Mouse (Mus musculus): Measurements from ENCODE around the gene Lrp2. TPM values are rescaled to one million over a fixed set of nuclear protein-coding genes. Genes with fewer than 3 reads are reported as not detected.

Lrp2 gene
- polyA plus RNA-seq, 1 experiment from 2014 or later, result 1.6 TPM

DNA sequence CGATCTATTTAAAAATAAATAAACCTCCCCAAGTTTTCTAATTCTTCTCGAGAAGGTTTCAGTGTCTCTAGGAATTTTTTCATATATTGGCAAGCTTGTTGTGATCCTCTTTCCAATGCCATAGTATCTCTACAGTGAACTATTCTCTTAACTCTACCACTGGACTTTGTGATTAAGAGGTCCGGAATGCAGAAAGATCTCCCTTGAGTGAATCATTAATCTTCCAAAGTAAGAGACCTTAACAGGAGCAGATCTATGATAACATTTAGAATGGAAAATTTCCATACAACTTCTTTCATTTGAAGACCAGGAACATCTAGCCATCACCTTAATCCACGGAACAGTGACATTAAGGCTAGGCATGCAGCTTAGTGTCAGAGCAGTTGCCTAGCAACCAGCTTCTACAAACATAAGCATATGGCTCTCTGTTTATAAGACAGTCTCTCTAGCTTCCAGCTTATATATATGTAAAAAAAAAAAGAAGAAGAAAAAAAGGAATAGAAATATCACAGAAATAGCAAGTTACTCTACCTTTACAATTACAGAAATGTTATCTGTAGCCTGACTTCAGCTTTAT lies 139.9 kb downstream of the Lrp2 start:
- Histone ChIP-seq H3K27ac (ENCODE audit: low read depth, low read length) (no peak overlapping the region), H3K4me1 (replicated peaks; ENCODE audit: control insufficient read depth, insufficient read depth, low read length) (no peaks in the 10 kb centered on the region), H3K4me2 (replicated peaks; ENCODE audit: low read depth) (no peak overlapping the region), H3K9ac (ENCODE audit: low read depth, low read length) (no peak overlapping the region), H3K9me3 (ENCODE audit: control insufficient read depth) (no peaks in the 10 kb centered on the region), H3K4me3 (ENCODE audit: low read depth, low read length) (no peak overlapping the region), H3K27me3 (replicated peaks; ENCODE audit: control insufficient read depth, insufficient read depth, low read length) (no peaks in the 10 kb centered on the region), H3K36me3 (ENCODE audit: control insufficient read depth, insufficient read depth) (no peaks in the 10 kb centered on the region)
- TF ChIP-seq CTCF (IDR thresholded peaks at IDR 0.05; ENCODE audit: low read depth), result no peak
- no peak for ATAC-seq
- 44% methylated on average over 4 of the region's 4 CpGs for WGBS

DNA sequence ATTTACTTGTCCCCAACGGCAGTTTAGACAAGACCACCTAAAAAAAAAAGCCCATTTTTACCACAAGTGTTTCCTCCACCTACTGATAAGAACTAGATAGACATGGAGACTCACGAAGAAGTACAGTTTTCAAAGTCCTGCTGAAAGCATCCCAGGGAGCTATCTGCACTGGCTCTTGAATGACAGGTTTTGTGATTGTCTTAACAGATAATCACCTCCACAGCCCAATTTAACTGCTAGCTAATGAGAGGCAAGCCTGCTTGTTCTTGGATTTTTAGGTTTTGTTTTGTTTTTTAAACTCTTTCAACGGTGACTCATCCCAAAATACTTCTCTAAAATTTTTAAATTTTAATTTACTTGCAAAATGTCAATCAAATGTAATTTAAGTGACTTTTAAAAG lies 144.2 kb downstream of the Lrp2 start:
- Histone ChIP-seq H3K27ac (ENCODE audit: low read depth, low read length) (no peak overlapping the region), H3K4me3 (ENCODE audit: low read depth, low read length) (no peak overlapping the region), H3K4me1 (replicated peaks; ENCODE audit: control insufficient read depth, insufficient read depth, low read length) (no peaks in the 10 kb centered on the region), H3K36me3 (ENCODE audit: control insufficient read depth, insufficient read depth) (no peaks in the 10 kb centered on the region), H3K9me3 (ENCODE audit: control insufficient read depth) (no peaks in the 10 kb centered on the region), H3K27me3 (replicated peaks; ENCODE audit: control insufficient read depth, insufficient read depth, low read length) (no peaks in the 10 kb centered on the region), H3K9ac (ENCODE audit: low read depth, low read length) (no peak overlapping the region), H3K4me2 (replicated peaks; ENCODE audit: low read depth) (no peak overlapping the region)
- no peak for TF ChIP-seq CTCF (IDR thresholded peaks at IDR 0.05; ENCODE audit: low read depth)
- ATAC-seq, result no peak
- WGBS, result 51% methylated on average over 3 of the region's 3 CpGs

GRCm38 (mm10) chr2:69428116-69428515 lies 157.7 kb downstream of the Lrp2 start:
- no peaks in the 10 kb centered on the region for H3K36me3 ChIP-seq (ENCODE audit: control insufficient read depth, insufficient read depth)
- H3K4me2 ChIP-seq (replicated peaks; ENCODE audit: low read depth), result no peak overlapping the region
- H3K4me1 ChIP-seq (replicated peaks; ENCODE audit: control insufficient read depth, insufficient read depth, low read length), result no peaks in the 10 kb centered on the region
- ATAC-seq, result no peak
- no peak overlapping the region for H3K9ac ChIP-seq (ENCODE audit: low read depth, low read length)
- H3K27ac ChIP-seq (ENCODE audit: low read depth, low read length), result no peak overlapping the region
- no peak overlapping the region for H3K4me3 ChIP-seq (ENCODE audit: low read depth, low read length)
- H3K9me3 ChIP-seq (ENCODE audit: control insufficient read depth), result no peaks in the 10 kb centered on the region
- TF ChIP-seq CTCF (IDR thresholded peaks at IDR 0.05; ENCODE audit: low read depth), result peak; percentile 84
- 29% methylated on average over 3 of the region's 3 CpGs for WGBS
- no peaks in the 10 kb centered on the region for H3K27me3 ChIP-seq (replicated peaks; ENCODE audit: control insufficient read depth, insufficient read depth, low read length)

DNA sequence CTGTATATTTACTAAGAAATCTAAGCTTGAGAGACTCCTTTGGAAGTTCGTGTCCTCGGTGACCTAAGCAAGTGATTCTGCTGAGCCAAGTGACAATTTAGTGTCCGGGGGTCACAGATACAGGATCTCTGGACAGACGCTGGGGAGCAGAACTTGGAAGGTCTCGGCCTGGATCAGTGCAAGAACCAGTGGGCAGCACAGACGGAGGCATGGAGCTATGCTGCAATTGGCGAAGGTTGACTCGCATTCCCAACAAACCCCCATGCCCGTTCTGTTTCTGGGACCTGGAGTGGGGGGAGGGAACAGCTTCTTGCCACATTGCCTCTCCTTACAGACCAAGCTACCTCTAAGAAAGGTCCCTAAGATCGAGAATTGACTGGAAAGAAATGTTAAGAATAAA lies 158.7 kb downstream of the Lrp2 start:
- Histone ChIP-seq H3K4me2 (replicated peaks; ENCODE audit: low read depth) (no peak overlapping the region), H3K4me1 (replicated peaks; ENCODE audit: control insufficient read depth, insufficient read depth, low read length) (no peaks in the 10 kb centered on the region), H3K9me3 (ENCODE audit: control insufficient read depth) (no peaks in the 10 kb centered on the region), H3K4me3 (ENCODE audit: low read depth, low read length) (no peak overlapping the region), H3K27ac (ENCODE audit: low read depth, low read length) (no peak overlapping the region), H3K27me3 (replicated peaks; ENCODE audit: control insufficient read depth, insufficient read depth, low read length) (no peaks in the 10 kb centered on the region), H3K9ac (ENCODE audit: low read depth, low read length) (no peak overlapping the region), H3K36me3 (ENCODE audit: control insufficient read depth, insufficient read depth) (no peaks in the 10 kb centered on the region)
- no peak for TF ChIP-seq CTCF (IDR thresholded peaks at IDR 0.05; ENCODE audit: low read depth)
- ATAC-seq, result no peak
- 88% methylated on average over 10 of the region's 10 CpGs for WGBS

DNA sequence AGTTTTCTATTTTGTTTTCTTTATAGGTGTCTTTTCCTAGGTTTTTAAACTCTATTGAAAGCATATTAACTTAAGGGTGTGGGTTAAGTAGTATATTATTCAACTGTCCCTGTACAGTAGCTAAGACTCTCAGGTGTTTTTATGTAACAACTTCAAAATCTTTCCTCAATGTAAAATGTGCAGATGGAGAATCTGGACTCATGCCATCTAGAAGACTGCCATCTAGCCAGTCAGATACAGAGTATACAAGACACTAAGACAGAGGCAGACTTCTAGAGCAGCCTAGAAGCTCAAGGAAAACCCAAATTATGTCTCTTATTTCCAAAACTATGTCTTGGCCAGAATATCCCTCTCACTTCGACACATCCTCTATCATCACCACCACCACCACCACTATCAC lies 159.8 kb downstream of the Lrp2 start:
- Histone ChIP-seq H3K9ac (ENCODE audit: low read depth, low read length) (no peak overlapping the region), H3K4me3 (ENCODE audit: low read depth, low read length) (no peak overlapping the region), H3K4me2 (replicated peaks; ENCODE audit: low read depth) (no peak overlapping the region), H3K9me3 (ENCODE audit: control insufficient read depth) (no peaks in the 10 kb centered on the region), H3K4me1 (replicated peaks; ENCODE audit: control insufficient read depth, insufficient read depth, low read length) (no peaks in the 10 kb centered on the region), H3K36me3 (ENCODE audit: control insufficient read depth, insufficient read depth) (no peaks in the 10 kb centered on the region), H3K27me3 (replicated peaks; ENCODE audit: control insufficient read depth, insufficient read depth, low read length) (no peaks in the 10 kb centered on the region), H3K27ac (ENCODE audit: low read depth, low read length) (no peak overlapping the region)
- WGBS, result 96% methylated on average over 1 of the region's 1 CpGs
- no peak for ATAC-seq
- TF ChIP-seq CTCF (IDR thresholded peaks at IDR 0.05; ENCODE audit: low read depth), result no peak

DNA sequence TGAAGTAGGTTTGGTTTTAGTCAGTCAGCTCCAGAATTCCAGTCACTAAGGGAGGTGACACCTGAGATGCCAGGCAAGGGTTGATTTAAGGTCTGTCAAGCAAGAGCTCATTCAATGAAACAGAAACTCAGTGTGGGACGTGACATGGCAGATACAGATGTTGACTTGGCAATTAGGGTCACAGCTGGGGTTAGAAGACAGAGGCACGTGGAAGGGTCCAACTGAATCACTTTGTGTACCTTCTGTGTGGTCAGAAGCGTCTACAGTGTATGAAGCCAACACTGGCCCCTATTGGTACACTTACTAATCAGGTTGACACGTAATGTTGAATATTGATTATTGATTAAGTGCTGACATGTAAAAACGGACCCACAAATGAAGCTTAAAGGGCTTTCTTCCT lies 161.0 kb downstream of the Lrp2 start:
- no peak for ATAC-seq
- no peaks in the 10 kb centered on the region for H3K36me3 ChIP-seq (ENCODE audit: control insufficient read depth, insufficient read depth)
- no peak overlapping the region for H3K4me3 ChIP-seq (ENCODE audit: low read depth, low read length)
- WGBS, result 56% methylated on average over 5 of the region's 5 CpGs
- no peaks in the 10 kb centered on the region for H3K27me3 ChIP-seq (replicated peaks; ENCODE audit: control insufficient read depth, insufficient read depth, low read length)
- H3K4me1 ChIP-seq (replicated peaks; ENCODE audit: control insufficient read depth, insufficient read depth, low read length), result no peaks in the 10 kb centered on the region
- no peak overlapping the region for H3K4me2 ChIP-seq (replicated peaks; ENCODE audit: low read depth)
- H3K9me3 ChIP-seq (ENCODE audit: control insufficient read depth), result no peaks in the 10 kb centered on the region
- no peak overlapping the region for H3K9ac ChIP-seq (ENCODE audit: low read depth, low read length)
- H3K27ac ChIP-seq (ENCODE audit: low read depth, low read length), result no peak overlapping the region
- TF ChIP-seq CTCF (IDR thresholded peaks at IDR 0.05; ENCODE audit: low read depth), result no peak
